Mouse (Mus musculus) stomach, postnatal 0 days (tissue): ENCODE data around the gene A030003K21Rik.

Experiments used
- CTCF ChIP-seq: IDR thresholded peaks from 2 replicates; pipeline ENCODE4 v1.5.1; 2016; ENCODE audit warnings: antibody characterized with exemption, low read depth, mild to moderate bottlenecking, moderate library complexity
- EP300 ChIP-seq: optimal IDR thresholded peaks from 2 replicates; pipeline ENCODE3; 2016; ENCODE audit warnings: antibody characterized with exemption

DNA sequence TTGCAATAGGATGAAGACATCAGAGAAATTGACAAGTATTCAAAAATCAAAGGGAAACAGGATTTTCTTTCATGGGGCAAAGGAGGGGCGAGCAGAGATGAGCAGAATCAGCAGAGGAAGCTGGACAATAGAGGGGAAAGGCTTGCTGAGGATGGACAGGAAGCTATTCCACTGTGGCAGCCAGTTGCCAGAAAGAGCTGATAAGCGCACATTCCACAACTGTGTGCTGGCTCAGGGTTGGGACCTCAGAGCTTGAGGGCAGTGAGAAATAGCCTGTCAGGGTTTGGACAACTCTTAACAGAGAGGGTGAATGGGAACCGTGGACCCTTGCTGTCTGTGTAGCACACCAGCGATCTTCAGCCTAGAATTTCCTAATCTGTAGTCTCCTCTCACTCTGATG lies 28.9 kb upstream of the A030003K21Rik start:
- no peak for TF ChIP-seq EP300
- TF ChIP-seq CTCF, result no peak
